Mouse (Mus musculus) thymus, adult 18-20 months (tissue): Measurements from ENCODE around the gene Olfr514.
"Not testable (repeated sequence)": the region's sequence is repeated elsewhere in the genome, so short reads cannot be mapped to it uniquely, and the experiment has no call there.

Experiments used
- DNase-seq, 2 experiments: peaks; one replicate each; pipeline ENCODE4 v3.0.0; 2022; ENCODE audit warnings: mixed read lengths in 2 of 2

Gene Olfr514

DNA sequence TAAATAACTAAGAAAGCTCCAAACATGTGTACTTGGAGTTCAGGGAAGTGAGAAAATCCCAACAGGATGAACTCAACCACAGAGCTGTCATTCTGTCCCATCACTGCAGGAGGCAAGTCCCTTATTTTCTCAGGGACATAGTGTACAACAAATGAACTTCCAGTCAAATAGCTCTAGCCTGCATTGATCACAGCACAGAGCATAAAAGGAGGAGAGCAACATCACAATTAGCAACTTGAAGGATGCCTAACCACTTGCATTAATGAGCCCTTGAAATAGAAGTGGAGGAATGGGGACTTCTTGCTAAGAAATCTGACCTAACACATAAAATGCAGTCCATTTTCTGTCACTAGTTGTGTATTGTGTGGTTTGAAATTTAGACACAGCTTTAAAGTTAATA lies at the start of gene Olfr514:
Olfr514 (minus strand) TSS at position 101 of the 400 bp plus-strand sequence.
- no peak for DNase-seq

DNA sequence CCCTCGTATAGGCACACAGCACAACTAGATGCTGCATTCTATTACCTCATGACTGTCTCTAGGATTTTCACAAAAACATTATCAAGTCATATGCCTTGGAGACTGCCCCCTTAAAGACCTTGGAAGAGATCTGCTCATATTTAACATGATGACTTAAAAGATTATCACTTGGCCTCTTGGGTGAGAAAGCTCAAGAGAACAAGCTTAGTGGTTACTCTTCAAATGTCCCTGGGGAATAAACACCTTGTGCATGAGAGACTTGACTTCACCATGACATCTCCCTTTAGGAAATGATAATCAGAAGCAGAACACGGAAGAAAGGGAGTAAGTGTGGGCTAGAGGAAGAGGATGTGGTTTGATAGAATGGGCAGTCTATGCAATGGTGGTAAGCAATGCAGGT lies 46.5 kb upstream of the Olfr514 start, which contains the start of gene Olfr517:
Olfr517 (minus strand) TSS at position 101 of the 400 bp plus-strand sequence.
- DNase-seq, result no peak

DNA sequence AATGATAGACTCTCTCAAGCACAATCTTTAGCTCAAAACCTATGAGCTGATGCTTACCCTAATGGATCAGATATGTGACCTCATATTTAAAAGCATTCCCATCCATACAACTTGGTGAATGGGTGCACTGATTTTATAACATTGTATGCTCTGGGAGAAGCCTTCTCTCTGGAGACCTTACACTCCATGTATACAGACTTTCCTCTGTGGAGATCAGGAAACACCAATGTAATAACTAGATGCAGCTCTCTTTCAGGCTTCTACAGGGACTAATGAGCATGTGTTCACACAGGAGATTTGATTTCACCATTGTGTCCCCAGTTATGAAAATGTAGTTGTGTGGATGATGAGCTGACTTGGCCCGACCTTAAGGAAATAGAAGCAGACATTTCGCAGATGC lies 24.6 kb upstream of the Olfr514 start, which contains the start of gene Olfr516:
Olfr516 (minus strand) TSS at position 101 of the 400 bp plus-strand sequence.
- no peak for DNase-seq

DNA sequence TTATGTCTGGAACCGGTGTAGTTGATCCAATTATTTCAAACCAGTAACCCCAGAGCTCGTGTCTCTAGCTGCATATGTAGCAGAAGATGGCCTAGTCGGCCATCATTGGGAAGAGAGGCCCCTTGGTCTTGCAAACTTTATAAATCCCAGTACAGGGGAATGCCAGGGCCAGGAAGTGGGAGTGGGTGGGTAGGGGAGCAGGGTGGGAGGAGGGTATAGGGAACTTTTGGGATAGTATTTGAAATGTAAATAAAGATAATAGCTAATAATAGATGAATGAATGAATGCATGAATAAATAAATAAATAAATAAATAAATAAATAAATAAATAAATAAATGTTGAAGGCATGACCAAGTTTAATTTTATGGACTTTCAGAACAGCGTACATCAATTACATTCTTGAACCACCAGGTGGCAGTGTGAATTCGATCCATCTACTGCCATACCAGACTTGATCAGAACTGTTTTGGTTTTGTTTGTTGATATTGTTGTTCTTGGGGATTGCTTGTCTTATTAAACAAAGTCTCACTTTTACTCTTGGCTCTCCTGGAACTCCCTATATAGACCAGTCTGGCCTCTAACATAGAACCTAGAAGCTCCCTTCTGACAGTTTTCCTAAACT lies 11.1 kb downstream of the Olfr514 start:
- DNase-seq, result not testable (repeated sequence)

DNA sequence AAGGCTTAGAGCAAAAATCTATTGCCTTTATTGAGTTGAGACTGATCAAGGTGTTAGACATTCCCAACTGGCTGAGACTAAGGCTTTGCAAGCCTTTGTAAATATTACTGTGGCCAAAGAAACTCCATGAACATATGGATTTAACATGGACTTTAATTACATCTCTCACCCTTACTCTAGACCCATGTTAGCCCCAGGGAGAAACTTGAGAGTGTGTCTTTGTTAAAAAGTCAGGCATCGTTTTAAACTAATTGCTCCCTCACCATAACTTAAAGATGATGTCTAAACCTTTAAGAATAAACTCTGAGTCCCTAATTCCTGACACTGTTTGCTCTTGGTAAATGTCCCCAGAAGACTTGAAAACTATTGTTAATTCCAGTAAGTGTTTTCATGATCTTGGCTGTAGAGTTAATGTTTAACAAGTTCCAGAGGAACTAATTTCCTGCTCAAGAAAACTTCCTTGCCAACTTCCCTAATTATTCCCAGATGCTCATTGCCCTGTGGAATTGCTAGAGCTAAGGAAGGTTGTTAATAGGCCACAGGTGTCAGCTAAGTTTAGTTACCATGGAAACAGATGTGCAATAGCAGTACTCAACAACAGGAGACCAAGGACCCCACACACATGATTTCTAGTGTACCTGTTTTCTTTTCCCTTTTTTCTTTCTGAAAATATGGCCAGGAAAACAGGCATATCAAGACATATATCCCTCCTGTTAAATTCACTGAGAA lies 28.4 kb downstream of the Olfr514 start:
- DNase-seq, result no peak
